Mouse (Mus musculus) stomach, postnatal 0 days (tissue): ENCODE measurements around the gene Igfbp2. TPM values are rescaled to one million over a fixed set of nuclear protein-coding genes. Genes with fewer than 3 reads are reported as not detected.

Experiments used
- ATAC-seq: fragments of 200-750 bp; cut with Nextera tagmentation; 2 replicates; pipeline ENCODE4 v1.8.0; 2017; ENCODE audit not compliant: low FRiP score, low TSS enrichment
- DNase-seq: peaks from one replicate; pipeline ENCODE4 v3.0.0-alpha.2; 2016; ENCODE audit warnings: low spot score
- H3K27ac ChIP-seq: fragments of 300-500 bp; sonication (generic); replicated peaks from 2 replicates; pipeline ENCODE4 v1.5.1; 2014; ENCODE audit warnings: mild to moderate bottlenecking, control low read depth
- H3K27me3 ChIP-seq: fragments of 300-500 bp; sonication (generic); 2 replicates; pipeline ENCODE4 v1.6.1; 2014; ENCODE audit warnings: low read length; ENCODE audit not compliant: control insufficient read depth, insufficient read depth
- H3K36me3 ChIP-seq: fragments of 300-500 bp; sonication (generic); 2 replicates; pipeline ENCODE4 v1.6.1; 2014; ENCODE audit warnings: low read length, mixed read lengths; ENCODE audit not compliant: control insufficient read depth, insufficient read depth
- H3K4me1 ChIP-seq: fragments of 300-500 bp; sonication (generic); replicated peaks from 2 replicates; pipeline ENCODE4 v1.6.1; 2014; ENCODE audit warnings: antibody characterized with exemption; ENCODE audit not compliant: control insufficient read depth, insufficient read depth
- H3K4me2 ChIP-seq: fragments of 300-500 bp; sonication (generic); replicated peaks from 2 replicates; pipeline ENCODE4 v1.6.1; 2014; ENCODE audit warnings: low read depth, mild to moderate bottlenecking, control low read depth, moderate library complexity
- H3K4me3 ChIP-seq: fragments of 300-500 bp; sonication (generic); 2 replicates; pipeline ENCODE4 v1.5.1; 2014; ENCODE audit warnings: low read depth, low read length, control low read depth
- H3K9ac ChIP-seq: fragments of 300-500 bp; sonication (generic); 2 replicates; pipeline ENCODE4 v1.6.1; 2014; ENCODE audit warnings: mild to moderate bottlenecking, low read length, control low read depth, mixed read lengths
- H3K9me3 ChIP-seq: fragments of 300-500 bp; sonication (generic); 2 replicates; pipeline ENCODE4 v1.6.1; 2016; ENCODE audit warnings: low read length; ENCODE audit not compliant: control insufficient read depth
- CTCF ChIP-seq: IDR thresholded peaks from 2 replicates; pipeline ENCODE4 v1.5.1; 2016; ENCODE audit warnings: antibody characterized with exemption, low read depth, mild to moderate bottlenecking, moderate library complexity
- EP300 ChIP-seq: optimal IDR thresholded peaks from 2 replicates; pipeline ENCODE3; 2016; ENCODE audit warnings: antibody characterized with exemption
- WGBS: fragments of 180-500 bp; shearing (Covaris S2); extraction: QIAGEN DNeasy Blood & Tissue Kit; methylation state at CpG from one replicate; pipeline ENCODE4 v1.1.7; 2014; 5-methylcytosine and 5-hydroxymethylcytosine counted together
- polyA plus RNA-seq: library from polyadenylated mRNA; unstranded; fragments of >200 nt; fragmentation: Nextera tagmentation; extraction: Ambion mirVana; gene quantifications from 2 replicates; pipeline ENCODE4 v1.2.1, GENCODE M21; 2015

Igfbp2 gene
- polyA plus RNA-seq, 1 experiment from 2014 or later = 499 TPM

- H3K4me2 ChIP-seq = no peak overlapping the region
- H3K4me1 ChIP-seq = no peaks in the 10 kb centered on the region
- no peaks in the 10 kb centered on the region for H3K9me3 ChIP-seq
- DNase-seq = peak; percentile 48
- no peak overlapping the region for H3K9ac ChIP-seq
- 45% methylated on average over 10 of the region's 10 CpGs for WGBS
- H3K36me3 ChIP-seq = peaks cover 14% of the 10 kb centered on the region
- no peak for ATAC-seq
- H3K27ac ChIP-seq = no peak overlapping the region
- no peak overlapping the region for H3K4me3 ChIP-seq
- TF ChIP-seq EP300 (no peak), CTCF (peak; percentile 99)
- H3K27me3 ChIP-seq = no peaks in the 10 kb centered on the region
Measured at GRCm38 (mm10) chr1:72854337-72855237, 30.3 kb downstream of the Igfbp2 start.

GRCm38 (mm10) chr1:72855729-72856128 is 31.4 kb downstream of the Igfbp2 start:
- Histone ChIP-seq H3K9me3 (no peaks in the 10 kb centered on the region), H3K27me3 (no peaks in the 10 kb centered on the region), H3K4me2 (no peak overlapping the region), H3K4me1 (no peaks in the 10 kb centered on the region), H3K9ac (no peak overlapping the region), H3K4me3 (no peak overlapping the region), H3K36me3 (peaks cover 19% of the 10 kb centered on the region), H3K27ac (no peak overlapping the region)
- TF ChIP-seq CTCF (no peak), EP300 (no peak)
- DNase-seq (no peak), ATAC-seq (no peak)
- WGBS = 85% methylated on average over 10 of the region's 10 CpGs

DNA sequence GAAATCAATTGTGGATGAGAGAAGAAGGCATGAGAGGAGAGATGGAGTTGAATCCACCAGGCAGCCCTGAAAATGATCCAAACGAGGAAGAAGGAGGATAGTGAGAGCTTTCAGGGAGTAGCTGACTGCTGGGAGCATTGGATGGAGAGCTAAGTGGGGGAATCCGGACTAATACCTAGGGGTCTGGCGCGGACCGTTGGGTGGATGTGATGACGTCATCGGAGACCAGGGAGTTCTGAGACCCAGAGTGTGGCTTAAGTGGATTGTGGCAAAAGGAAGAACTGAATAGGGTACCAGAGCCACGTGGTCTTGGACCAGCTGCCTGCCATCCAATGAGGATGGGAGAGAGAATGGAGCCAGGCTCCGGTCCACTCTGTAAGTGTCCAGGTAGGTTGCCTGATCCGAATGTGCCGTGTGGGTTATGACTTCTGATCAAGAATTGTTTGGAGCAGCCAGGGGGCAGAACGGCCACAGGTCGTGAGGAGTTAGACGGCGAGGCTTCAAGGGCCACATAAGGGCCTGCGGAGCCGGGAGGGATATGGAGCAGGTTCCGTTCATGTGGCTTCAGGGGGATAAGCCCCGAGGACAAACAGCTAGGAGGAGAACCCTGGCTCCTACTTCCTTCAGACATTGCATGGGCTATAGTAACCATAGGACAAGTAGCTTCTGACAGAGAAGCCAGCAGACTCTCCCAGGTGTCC is 32.1 kb downstream of the Igfbp2 start:
- 68% methylated on average over 19 of the region's 19 CpGs for WGBS

DNA sequence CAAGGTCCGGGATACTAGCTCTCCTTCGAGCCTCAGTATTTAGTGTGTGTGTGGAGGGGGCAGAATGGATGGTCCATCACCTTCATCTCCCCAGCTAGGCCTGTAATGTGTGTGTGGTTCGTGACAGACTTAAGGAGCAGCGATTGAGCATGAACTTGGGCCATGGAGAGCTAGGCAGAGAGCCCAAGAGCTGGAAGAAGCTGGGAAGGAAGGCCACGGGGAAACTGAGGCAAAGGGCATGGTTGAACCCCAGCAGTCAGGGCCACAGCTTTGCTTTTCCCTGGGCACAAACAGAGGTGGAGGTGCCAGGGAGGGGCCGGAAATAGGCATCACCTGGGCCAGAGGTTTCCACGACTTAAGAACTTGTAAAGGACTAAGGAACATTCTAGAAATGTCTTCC is 32.8 kb downstream of the Igfbp2 start:
- TF ChIP-seq EP300 (no peak), CTCF (no peak)
- H3K27ac ChIP-seq = no peak overlapping the region
- no peak overlapping the region for H3K4me3 ChIP-seq
- no peaks in the 10 kb centered on the region for H3K4me1 ChIP-seq
- peaks cover 21% of the 10 kb centered on the region for H3K36me3 ChIP-seq
- no peak overlapping the region for H3K9ac ChIP-seq
- WGBS = 70% methylated on average over 7 of the region's 7 CpGs
- H3K4me2 ChIP-seq = no peak overlapping the region
- ATAC-seq = no peak
- no peaks in the 10 kb centered on the region for H3K9me3 ChIP-seq
- DNase-seq = no peak
- H3K27me3 ChIP-seq = no peaks in the 10 kb centered on the region

More for the DNA sequence above, 32.1 kb downstream of the Igfbp2 start:
- Histone ChIP-seq H3K4me1 (no peaks in the 10 kb centered on the region), H3K9ac (no peak overlapping the region), H3K27me3 (no peaks in the 10 kb centered on the region), H3K9me3 (no peaks in the 10 kb centered on the region), H3K4me2 (no peak overlapping the region), H3K4me3 (no peak overlapping the region), H3K36me3 (peaks cover 19% of the 10 kb centered on the region), H3K27ac (no peak overlapping the region)
- peak; percentile 13; the same call in 1 of the 2 replicates for ATAC-seq
- no peak for DNase-seq
- TF ChIP-seq EP300 = no peak
- TF ChIP-seq CTCF = peak; percentile 22; the same call in 1 of the 2 replicates

DNA sequence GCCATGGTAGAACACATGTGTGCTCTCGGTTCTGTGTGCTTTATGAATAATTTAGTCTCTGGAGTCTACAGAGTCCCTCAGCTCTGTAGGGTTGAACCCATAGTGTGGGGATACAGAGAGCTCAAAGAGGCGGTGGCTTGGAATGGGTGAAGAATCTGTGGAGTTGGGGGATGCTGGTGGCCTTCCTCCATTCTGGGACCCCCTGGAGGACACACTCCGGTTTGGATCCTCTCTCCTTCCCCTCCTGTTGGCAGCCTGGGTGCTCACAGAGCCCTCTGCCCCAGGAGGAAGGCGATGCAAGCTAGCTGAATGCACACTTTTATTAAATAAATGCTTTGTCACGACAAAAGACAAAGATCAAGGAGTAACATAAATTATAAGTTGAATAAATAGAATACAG is 33.3 kb downstream of the Igfbp2 start:
- TF ChIP-seq EP300 = no peak
- no peak for TF ChIP-seq CTCF
- H3K4me1 ChIP-seq = no peaks in the 10 kb centered on the region
- H3K9ac ChIP-seq = no peak overlapping the region
- no peak overlapping the region for H3K27ac ChIP-seq
- no peak overlapping the region for H3K4me3 ChIP-seq
- no peaks in the 10 kb centered on the region for H3K27me3 ChIP-seq
- H3K9me3 ChIP-seq = no peaks in the 10 kb centered on the region
- no peak overlapping the region for H3K4me2 ChIP-seq
- H3K36me3 ChIP-seq = peaks cover 26% of the 10 kb centered on the region
- DNase-seq (no peak), ATAC-seq (no peak)
- WGBS = 60% methylated on average over 5 of the region's 5 CpGs
